Mouse (Mus musculus): ENCODE measurements around the gene Nfe2l3. TPM values are rescaled to one million over a fixed set of nuclear protein-coding genes. Genes with fewer than 3 reads are reported as not detected.

The Nfe2l3 gene
- polyA plus RNA-seq, 2 experiments = 2.4 TPM

- Histone ChIP-seq H3K9ac (ENCODE audit: low read depth, low read length, severe bottlenecking) (no peak overlapping the region), H3K9me3 (ENCODE audit: control insufficient read depth, low read length) (no peaks in the 10 kb centered on the region), H3K4me2 (replicated peaks; ENCODE audit: low read depth, low read length, severe bottlenecking) (no peak overlapping the region), H3K4me3 (replicated peaks; ENCODE audit: low read length) (no peak overlapping the region), H3K4me1 (ENCODE audit: control insufficient read depth, insufficient read depth, low read length) (0 out of 2 replicates have a peak, but pooled peaks cover 3% of the 10 kb centered on the region), H3K27me3 (ENCODE audit: control insufficient read depth, insufficient read depth, low read length) (no peaks in the 10 kb centered on the region), H3K36me3 (ENCODE audit: control insufficient read depth, insufficient read depth, low read length) (peaks cover 42% of the 10 kb centered on the region), H3K27ac (replicated peaks; ENCODE audit: low read depth, low read length) (no peak overlapping the region)
- 80% methylated on average over 8 of the region's 8 CpGs for WGBS
- no peak for ATAC-seq (ENCODE audit: low FRiP score, low read depth)
- DNase-seq (ENCODE audit: low spot score) = no peak
- no peak for TF ChIP-seq POLR2A (IDR thresholded peaks at IDR 0.05; ENCODE audit: borderline replicate concordance, extremely low read depth, insufficient read depth, insufficient read length)
Measured at GRCm38 (mm10) chr6:51457770-51458387, 25.4 kb downstream of the Nfe2l3 start.

GRCm38 (mm10) chr6:51458925-51459312 lies 26.4 kb downstream of the Nfe2l3 start:
- ATAC-seq (ENCODE audit: low FRiP score, low read depth) = peak; percentile 28; the same call in 1 of the 2 replicates
- no peaks in the 10 kb centered on the region for H3K27me3 ChIP-seq (ENCODE audit: control insufficient read depth, insufficient read depth, low read length)
- TF ChIP-seq POLR2A (IDR thresholded peaks at IDR 0.05; ENCODE audit: borderline replicate concordance, extremely low read depth, insufficient read depth, insufficient read length) = no peak
- no peak overlapping the region for H3K4me3 ChIP-seq (replicated peaks; ENCODE audit: low read length)
- peaks cover 52% of the 10 kb centered on the region for H3K36me3 ChIP-seq (ENCODE audit: control insufficient read depth, insufficient read depth, low read length)
- H3K27ac ChIP-seq (replicated peaks; ENCODE audit: low read depth, low read length) = no peak overlapping the region
- WGBS = 40% methylated on average over 2 of the region's 2 CpGs
- DNase-seq (ENCODE audit: low spot score) = no peak
- H3K4me1 ChIP-seq (ENCODE audit: control insufficient read depth, insufficient read depth, low read length) = 0 out of 2 replicates have a peak, but pooled peaks cover 3% of the 10 kb centered on the region
- no peaks in the 10 kb centered on the region for H3K9me3 ChIP-seq (ENCODE audit: control insufficient read depth, low read length)
- H3K9ac ChIP-seq (ENCODE audit: low read depth, low read length, severe bottlenecking) = no peak overlapping the region
- no peak overlapping the region for H3K4me2 ChIP-seq (replicated peaks; ENCODE audit: low read depth, low read length, severe bottlenecking)

GRCm38 (mm10) chr6:51459313-51460020 lies 27.0 kb downstream of the Nfe2l3 start:
- H3K27me3 ChIP-seq (ENCODE audit: control insufficient read depth, insufficient read depth, low read length) = no peaks in the 10 kb centered on the region
- peaks cover 57% of the 10 kb centered on the region for H3K36me3 ChIP-seq (ENCODE audit: control insufficient read depth, insufficient read depth, low read length)
- no peak for DNase-seq (ENCODE audit: low spot score)
- ATAC-seq (ENCODE audit: low FRiP score, low read depth) = peak; percentile 53
- no peak overlapping the region for H3K27ac ChIP-seq (replicated peaks; ENCODE audit: low read depth, low read length)
- no peak overlapping the region for H3K4me3 ChIP-seq (replicated peaks; ENCODE audit: low read length)
- WGBS = 41% methylated on average over 5 of the region's 5 CpGs
- no peak overlapping the region for H3K9ac ChIP-seq (ENCODE audit: low read depth, low read length, severe bottlenecking)
- no peak for TF ChIP-seq POLR2A (IDR thresholded peaks at IDR 0.05; ENCODE audit: borderline replicate concordance, extremely low read depth, insufficient read depth, insufficient read length)
- H3K9me3 ChIP-seq (ENCODE audit: control insufficient read depth, low read length) = no peaks in the 10 kb centered on the region
- no peak overlapping the region for H3K4me2 ChIP-seq (replicated peaks; ENCODE audit: low read depth, low read length, severe bottlenecking)
- 0 out of 2 replicates have a peak, but pooled peaks cover 3% of the 10 kb centered on the region for H3K4me1 ChIP-seq (ENCODE audit: control insufficient read depth, insufficient read depth, low read length)

- Histone ChIP-seq H3K9me3 (ENCODE audit: control insufficient read depth, low read length) (no peaks in the 10 kb centered on the region), H3K4me1 (ENCODE audit: control insufficient read depth, insufficient read depth, low read length) (0 out of 2 replicates have a peak, but pooled peaks cover 1% of the 10 kb centered on the region), H3K27me3 (ENCODE audit: control insufficient read depth, insufficient read depth, low read length) (no peaks in the 10 kb centered on the region), H3K27ac (replicated peaks; ENCODE audit: low read depth, low read length) (no peak overlapping the region), H3K4me2 (replicated peaks; ENCODE audit: low read depth, low read length, severe bottlenecking) (no peak overlapping the region), H3K4me3 (replicated peaks; ENCODE audit: low read length) (no peak overlapping the region), H3K36me3 (ENCODE audit: control insufficient read depth, insufficient read depth, low read length) (peaks cover 62% of the 10 kb centered on the region), H3K9ac (ENCODE audit: low read depth, low read length, severe bottlenecking) (no peak overlapping the region)
- ATAC-seq (ENCODE audit: low FRiP score, low read depth) (no peak), DNase-seq (ENCODE audit: low spot score) (no peak)
- TF ChIP-seq POLR2A (IDR thresholded peaks at IDR 0.05; ENCODE audit: borderline replicate concordance, extremely low read depth, insufficient read depth, insufficient read length) = no peak
- WGBS = 81% methylated on average over 4 of the region's 4 CpGs
Measured at GRCm38 (mm10) chr6:51460021-51460360, 27.5 kb downstream of the Nfe2l3 start.

DNA sequence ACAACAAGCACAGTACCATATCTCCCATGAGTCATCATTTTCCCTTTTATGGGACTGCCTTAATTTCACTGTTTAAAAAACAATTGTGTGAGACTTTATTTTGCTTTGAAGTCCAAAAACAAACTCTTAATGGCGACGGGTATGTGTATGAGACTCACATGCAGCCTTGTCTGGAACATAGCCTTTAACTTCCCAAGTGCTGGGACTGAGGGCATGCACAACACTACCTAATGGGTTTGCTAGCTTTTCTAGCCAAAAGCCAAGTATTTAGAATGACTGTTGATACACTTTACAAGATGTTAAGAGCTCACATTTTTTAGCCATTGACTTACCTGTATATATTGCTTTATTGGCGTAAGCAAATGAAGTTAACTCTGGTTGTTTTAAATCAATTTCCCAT lies 27.9 kb downstream of the Nfe2l3 start:
- TF ChIP-seq POLR2A (IDR thresholded peaks at IDR 0.05; ENCODE audit: borderline replicate concordance, extremely low read depth, insufficient read depth, insufficient read length) = no peak
- 73% methylated on average over 3 of the region's 3 CpGs for WGBS
- Histone ChIP-seq H3K9me3 (ENCODE audit: control insufficient read depth, low read length) (no peaks in the 10 kb centered on the region), H3K4me3 (replicated peaks; ENCODE audit: low read length) (no peak overlapping the region), H3K36me3 (ENCODE audit: control insufficient read depth, insufficient read depth, low read length) (peaks cover 66% of the 10 kb centered on the region), H3K27me3 (ENCODE audit: control insufficient read depth, insufficient read depth, low read length) (no peaks in the 10 kb centered on the region), H3K9ac (ENCODE audit: low read depth, low read length, severe bottlenecking) (no peak overlapping the region), H3K4me2 (replicated peaks; ENCODE audit: low read depth, low read length, severe bottlenecking) (no peak overlapping the region), H3K4me1 (ENCODE audit: control insufficient read depth, insufficient read depth, low read length) (0 out of 2 replicates have a peak, but pooled peaks cover 3% of the 10 kb centered on the region), H3K27ac (replicated peaks; ENCODE audit: low read depth, low read length) (no peak overlapping the region)
- DNase-seq (ENCODE audit: low spot score) = no peak
- ATAC-seq (ENCODE audit: low FRiP score, low read depth) = no peak
